Comparison of ENCODE assay signal across 26 mouse cellular contexts in genomic region chr11:25042763-25043162, GRCm38 (mm10).
"Had no signal": no experiment of that assay in that cellular context is flagged by ENCODE, and none has a peak within 500 bp of the region (broad histone marks: within the 10 kb centered on the region; RNA-seq: fewer than 3 reads in every experiment).

No protein-coding gene starts in this region.

- H3K4me3 ChIP-seq: heart, adult 2 months; heart, embryonic 13.5 days; heart, embryonic 15.5 days; hindbrain, embryonic 13.5 days; hindbrain, embryonic 15.5 days; kidney, embryonic 15.5 days; limb, embryonic 13.5 days; limb, embryonic 15.5 days; liver, embryonic 12.5 days had no signal

- H3K9me3 ChIP-seq: heart, embryonic 13.5 days; heart, embryonic 15.5 days; hindbrain, embryonic 13.5 days; hindbrain, embryonic 15.5 days; kidney, embryonic 15.5 days; limb, embryonic 13.5 days; limb, embryonic 15.5 days; liver, embryonic 12.5 days had no signal

- H3K4me1 ChIP-seq: heart, embryonic 15.5 days; hindbrain, embryonic 13.5 days; hindbrain, embryonic 15.5 days; limb, embryonic 15.5 days; liver, embryonic 12.5 days had no signal

- H3K27ac ChIP-seq: heart, adult 2 months; heart, embryonic 13.5 days; heart, embryonic 15.5 days; hindbrain, embryonic 13.5 days; hindbrain, embryonic 15.5 days; hindbrain, postnatal 0 days; kidney, embryonic 15.5 days; kidney, postnatal 0 days; limb, embryonic 13.5 days; limb, embryonic 15.5 days; liver, embryonic 12.5 days; liver, embryonic 14.5 days had no signal

- H3K27me3 ChIP-seq: heart, embryonic 13.5 days; heart, embryonic 15.5 days; hindbrain, embryonic 13.5 days; hindbrain, embryonic 15.5 days; kidney, embryonic 15.5 days; limb, embryonic 13.5 days; limb, embryonic 15.5 days; liver, embryonic 12.5 days had no signal

- DNase-seq: gastrocnemius, postnatal 14 days; gastrocnemius, postnatal 36 days; heart, adult 11 months; heart, adult 2 months; heart, postnatal 14 days; heart, postnatal 36 days; kidney, adult 11 months; kidney, adult 2 months; kidney, adult 9 months; kidney, postnatal 14 days; kidney, postnatal 36 days; layer of hippocampus, adult 9-11 months; layer of hippocampus, postnatal 36 days; left cerebral cortex, postnatal 4 days had no signal

- ATAC-seq: hindbrain, postnatal 0 days; liver, embryonic 12.5 days had no signal

- H3K9ac ChIP-seq: heart, embryonic 13.5 days; heart, embryonic 15.5 days; hindbrain, embryonic 13.5 days; hindbrain, embryonic 15.5 days; kidney, embryonic 15.5 days; limb, embryonic 13.5 days; limb, embryonic 15.5 days; liver, embryonic 12.5 days; liver, embryonic 14.5 days had no signal

- H3K36me3 ChIP-seq: heart, embryonic 13.5 days; heart, embryonic 15.5 days; hindbrain, embryonic 13.5 days; hindbrain, embryonic 15.5 days; kidney, embryonic 15.5 days; limb, embryonic 13.5 days; limb, embryonic 15.5 days; liver, embryonic 12.5 days had no signal

- H3K4me2 ChIP-seq: heart, embryonic 11.5 days; heart, embryonic 13.5 days; heart, embryonic 15.5 days; hindbrain, embryonic 13.5 days; hindbrain, embryonic 15.5 days; kidney, embryonic 15.5 days; limb, embryonic 13.5 days; limb, embryonic 15.5 days; liver, embryonic 12.5 days had no signal
